In the genomic region with DNA sequence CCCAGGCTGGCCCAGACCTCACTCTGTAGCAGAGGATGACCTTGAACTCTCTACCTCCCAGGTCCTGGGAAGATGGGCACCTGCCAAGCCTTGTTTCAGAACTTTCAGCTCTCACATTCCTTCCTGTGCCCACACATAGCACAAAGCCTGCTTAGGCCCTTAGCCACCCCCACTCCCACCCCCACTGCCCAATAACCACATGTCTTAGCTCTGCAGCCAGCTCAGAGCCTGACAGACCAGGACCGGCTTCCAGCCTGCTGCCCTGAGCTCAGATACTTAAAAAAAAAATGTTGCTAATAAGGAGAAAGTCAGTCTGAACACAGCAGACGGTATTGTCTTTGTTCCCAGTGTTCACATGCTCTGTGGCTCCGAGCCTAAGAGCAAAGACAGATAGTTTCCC, we compare ENCODE assay signal across 12 mouse cellular contexts. TPM values are rescaled to one million over a fixed set of nuclear protein-coding genes. Genes with fewer than 3 reads are reported as not detected.
DNase-seq lines count a peak whose midpoint lies in the region; ATAC-seq lines count a peak whose summit lies in the region.
"Had no signal": no experiment of that assay in that cellular context is flagged by ENCODE, and none has a peak within 500 bp of the region (broad histone marks: within the 10 kb centered on the region; RNA-seq: fewer than 3 reads in every experiment).

No protein-coding gene starts in this region.

- peaks cover 3% of the 10 kb centered on the region; the same call in 1 of the 2 replicates for H3K27me3 ChIP-seq in hindbrain, embryonic 10.5 days (ENCODE audit: insufficient read depth, poor library complexity, severe bottlenecking)
- H3K27me3 ChIP-seq in hindbrain, embryonic 14.5 days (ENCODE audit: control insufficient read depth, insufficient read depth, low read length): no peaks in the 10 kb centered on the region
- peaks cover 10% of the 10 kb centered on the region; the same call in 1 of the 2 replicates for H3K27me3 ChIP-seq in liver, embryonic 13.5 days
- H3K27me3 ChIP-seq in liver, embryonic 11.5 days (replicated peaks; ENCODE audit: control insufficient read depth, insufficient read depth, low read length): no peaks in the 10 kb centered on the region
- no peaks in the 10 kb centered on the region for H3K27me3 ChIP-seq in intestine, embryonic 16.5 days (replicated peaks; ENCODE audit: control insufficient read depth, insufficient read depth, low read length)

- peaks cover 2% of the 10 kb centered on the region; the same call in 1 of the 2 replicates for H3K9me3 ChIP-seq in hindbrain, embryonic 10.5 days
- no peaks in the 10 kb centered on the region for H3K9me3 ChIP-seq in hindbrain, embryonic 14.5 days (ENCODE audit: control insufficient read depth, low read length)
- H3K9me3 ChIP-seq in liver, embryonic 13.5 days (replicated peaks): no peaks in the 10 kb centered on the region
- H3K9me3 ChIP-seq in liver, embryonic 11.5 days (ENCODE audit: control insufficient read depth, low read length): no peaks in the 10 kb centered on the region
- H3K9me3 ChIP-seq in intestine, embryonic 16.5 days (ENCODE audit: control insufficient read depth, low read length): no peaks in the 10 kb centered on the region

- ATAC-seq in hindbrain, embryonic 14.5 days (ENCODE audit: low FRiP score): no peak
- no peak for ATAC-seq in liver, embryonic 13.5 days (ENCODE audit: low read depth)
- ATAC-seq in liver, embryonic 11.5 days (replicated peaks; ENCODE audit: low FRiP score): no peak
- ATAC-seq in intestine, embryonic 16.5 days: peak; percentile 14; the same call in 1 of the 2 replicates

- no peak overlapping the region for H3K4me2 ChIP-seq in hindbrain, embryonic 14.5 days (replicated peaks)
- no peak overlapping the region for H3K4me2 ChIP-seq in liver, embryonic 13.5 days
- H3K4me2 ChIP-seq in liver, embryonic 11.5 days: no peak overlapping the region
- no peak overlapping the region for H3K4me2 ChIP-seq in intestine, embryonic 16.5 days (ENCODE audit: low read depth, low read length)

- H3K4me1 ChIP-seq in hindbrain, embryonic 10.5 days (replicated peaks): peaks cover 49% of the 10 kb centered on the region
- 0 out of 2 replicates have a peak, but pooled peaks cover 6% of the 10 kb centered on the region for H3K4me1 ChIP-seq in hindbrain, embryonic 14.5 days (replicated peaks; ENCODE audit: control insufficient read depth, insufficient read depth, low read length)
- H3K4me1 ChIP-seq in liver, embryonic 13.5 days (replicated peaks): peaks cover 67% of the 10 kb centered on the region
- H3K4me1 ChIP-seq in liver, embryonic 11.5 days (replicated peaks; ENCODE audit: control insufficient read depth, insufficient read depth, low read length): peaks cover 48% of the 10 kb centered on the region
- H3K4me1 ChIP-seq in intestine, embryonic 16.5 days (ENCODE audit: control insufficient read depth, insufficient read depth, low read length): peaks cover 4% of the 10 kb centered on the region; the same call in 1 of the 2 replicates

- peak overlapping the region; percentile 98; the same call in 1 of the 2 replicates for H3K27ac ChIP-seq in hindbrain, embryonic 10.5 days
- no peak overlapping the region for H3K27ac ChIP-seq in hindbrain, embryonic 14.5 days
- peak overlapping the region; percentile 40 for H3K27ac ChIP-seq in liver, embryonic 13.5 days
- H3K27ac ChIP-seq in liver, embryonic 11.5 days (ENCODE audit: low read depth, low read length): no peak overlapping the region; the same call in 1 of the 2 replicates
- H3K27ac ChIP-seq in intestine, embryonic 16.5 days (ENCODE audit: low read length): no peak overlapping the region

- DNase-seq in adrenal gland, postnatal 14 days: peak; percentile 44
- DNase-seq in adrenal gland, adult 8-10 months: no peak
- no peak for DNase-seq in hindbrain, embryonic 10.5 days (ENCODE audit: low spot score)
- no peak for DNase-seq in hindbrain, embryonic 14.5 days (ENCODE audit: low spot score)
- DNase-seq in liver, embryonic 13.5 days: no peak
- DNase-seq in liver, embryonic 11.5 days (ENCODE audit: low spot score): no peak
- DNase-seq in thymus, postnatal 36 days: no peak
- DNase-seq: cerebellum, adult 11 months; heart, postnatal 36 days; kidney, postnatal 25 days; thymus, adult 18-20 months had no signal

- no peak overlapping the region for H3K9ac ChIP-seq in hindbrain, embryonic 14.5 days
- H3K9ac ChIP-seq in liver, embryonic 13.5 days: no peak overlapping the region
- H3K9ac ChIP-seq in liver, embryonic 11.5 days (ENCODE audit: low read depth, low read length): no peak overlapping the region
- H3K9ac ChIP-seq in intestine, embryonic 16.5 days (ENCODE audit: low read depth, low read length): no peak overlapping the region

- peaks cover 17% of the 10 kb centered on the region for H3K36me3 ChIP-seq in hindbrain, embryonic 10.5 days
- H3K36me3 ChIP-seq in hindbrain, embryonic 14.5 days (replicated peaks; ENCODE audit: control insufficient read depth, insufficient read depth): peaks cover 9% of the 10 kb centered on the region
- H3K36me3 ChIP-seq in liver, embryonic 13.5 days: peaks cover 14% of the 10 kb centered on the region
- peaks cover 10% of the 10 kb centered on the region for H3K36me3 ChIP-seq in liver, embryonic 11.5 days (ENCODE audit: control insufficient read depth, insufficient read depth, low read length)
- H3K36me3 ChIP-seq in intestine, embryonic 16.5 days (ENCODE audit: control insufficient read depth, insufficient read depth, low read length): peaks cover 3% of the 10 kb centered on the region; the same call in 1 of the 2 replicates

- no peak overlapping the region for H3K4me3 ChIP-seq in hindbrain, embryonic 10.5 days
- no peak overlapping the region for H3K4me3 ChIP-seq in hindbrain, embryonic 14.5 days (replicated peaks; ENCODE audit: low read length)
- no peak overlapping the region for H3K4me3 ChIP-seq in liver, embryonic 13.5 days (replicated peaks)
- H3K4me3 ChIP-seq in liver, embryonic 11.5 days (ENCODE audit: low read depth, low read length): no peak overlapping the region
- no peak overlapping the region for H3K4me3 ChIP-seq in intestine, embryonic 16.5 days (ENCODE audit: low read length)

- 59% methylated on average over 3 of the region's 3 CpGs for WGBS in hindbrain, embryonic 10.5 days
- 42% methylated on average over 3 of the region's 3 CpGs for WGBS in hindbrain, embryonic 14.5 days
- 51% methylated on average over 3 of the region's 3 CpGs for WGBS in liver, embryonic 13.5 days (ENCODE audit: insufficient replicate concordance)
- 55% methylated on average over 3 of the region's 3 CpGs for WGBS in liver, embryonic 11.5 days
- 41% methylated on average over 3 of the region's 3 CpGs for WGBS in intestine, embryonic 16.5 days

RNA-seq across cellular contexts. Expression of gene Homer3, which starts 1.6 kb away (rescaled TPM):
- 21.3 and 25.0 TPM in 2 replicates for total RNA-seq in adrenal gland, postnatal 14 days (2021)
- total RNA-seq in adrenal gland, adult 8-10 months (2022): 10 to 100 TPM; 18.7 to 38.9 (median 29.2) TPM
- 107 and 108 TPM in 2 replicates for polyA plus RNA-seq in hindbrain, embryonic 10.5 days (2016; fragmentation: Nextera tagmentation; extraction: Ambion mirVana)
- polyA plus RNA-seq in hindbrain, embryonic 14.5 days (2014; fragmentation: Nextera tagmentation; extraction: Ambion mirVana): 23.5 and 25.1 TPM in 2 replicates
- polyA plus RNA-seq in liver, embryonic 13.5 days (2015; fragmentation: Nextera tagmentation; extraction: Ambion mirVana): 8.6 and 9.4 TPM in 2 replicates
- 33.9 and 37.9 TPM in 2 replicates for polyA plus RNA-seq in liver, embryonic 11.5 days (2014; fragmentation: Nextera tagmentation; extraction: Ambion mirVana)
- polyA plus RNA-seq in intestine, embryonic 16.5 days (2015; fragmentation: Nextera tagmentation; extraction: Ambion mirVana): 25.5 and 26.0 TPM in 2 replicates

RNA-seq across cellular contexts. Expression of gene Ddx49, which starts 21.3 kb away (rescaled TPM):
- 49.2 and 71.3 TPM in 2 replicates for total RNA-seq in adrenal gland, postnatal 14 days (2021)
- 10 to 100 TPM; 74.5 to 93.4 (median 86.3) TPM for total RNA-seq in adrenal gland, adult 8-10 months (2022)
- 54.4 and 54.8 TPM in 2 replicates for polyA plus RNA-seq in hindbrain, embryonic 10.5 days (2016; fragmentation: Nextera tagmentation; extraction: Ambion mirVana)
- polyA plus RNA-seq in hindbrain, embryonic 14.5 days (2014; fragmentation: Nextera tagmentation; extraction: Ambion mirVana): 41.8 and 42.5 TPM in 2 replicates
- polyA plus RNA-seq in liver, embryonic 13.5 days (2015; fragmentation: Nextera tagmentation; extraction: Ambion mirVana): 32.4 and 34.1 TPM in 2 replicates
- 56.5 and 59.1 TPM in 2 replicates for polyA plus RNA-seq in liver, embryonic 11.5 days (2014; fragmentation: Nextera tagmentation; extraction: Ambion mirVana)
- polyA plus RNA-seq in intestine, embryonic 16.5 days (2015; fragmentation: Nextera tagmentation; extraction: Ambion mirVana): 44.2 and 48.4 TPM in 2 replicates

RNA-seq across cellular contexts. Expression of gene Cope, which starts 21.3 kb away (rescaled TPM):
- 215 and 222 TPM in 2 replicates for total RNA-seq in adrenal gland, postnatal 14 days (2021)
- 100 to 1,000 TPM; 190 to 236 (median 226) TPM for total RNA-seq in adrenal gland, adult 8-10 months (2022)
- polyA plus RNA-seq in hindbrain, embryonic 10.5 days (2016; fragmentation: Nextera tagmentation; extraction: Ambion mirVana): 324 and 329 TPM in 2 replicates
- polyA plus RNA-seq in hindbrain, embryonic 14.5 days (2014; fragmentation: Nextera tagmentation; extraction: Ambion mirVana): 256 and 288 TPM in 2 replicates
- polyA plus RNA-seq in liver, embryonic 13.5 days (2015; fragmentation: Nextera tagmentation; extraction: Ambion mirVana): 170 and 197 TPM in 2 replicates
- polyA plus RNA-seq in liver, embryonic 11.5 days (2014; fragmentation: Nextera tagmentation; extraction: Ambion mirVana): 281 and 298 TPM in 2 replicates
- polyA plus RNA-seq in intestine, embryonic 16.5 days (2015; fragmentation: Nextera tagmentation; extraction: Ambion mirVana): 432 and 443 TPM in 2 replicates

RNA-seq across cellular contexts. Expression of gene Cers1, which starts 34.6 kb away (rescaled TPM):
- 1.9 and 2.9 TPM in 2 replicates for total RNA-seq in adrenal gland, postnatal 14 days (2021)
- 1 to 10 TPM; 2.8 to 5.3 (median 4.1) TPM for total RNA-seq in adrenal gland, adult 8-10 months (2022)
- polyA plus RNA-seq in hindbrain, embryonic 10.5 days (2016; fragmentation: Nextera tagmentation; extraction: Ambion mirVana): 3.0 and 7.3 TPM in 2 replicates
- 42.9 TPM in 2 replicates for polyA plus RNA-seq in hindbrain, embryonic 14.5 days (2014; fragmentation: Nextera tagmentation; extraction: Ambion mirVana)
- 0.15 and 0.30 TPM in 2 replicates for polyA plus RNA-seq in liver, embryonic 13.5 days (2015; fragmentation: Nextera tagmentation; extraction: Ambion mirVana)
- polyA plus RNA-seq in liver, embryonic 11.5 days (2014; fragmentation: Nextera tagmentation; extraction: Ambion mirVana): 1.1 and 1.2 TPM in 2 replicates
- 2.1 and 3.2 TPM in 2 replicates for polyA plus RNA-seq in intestine, embryonic 16.5 days (2015; fragmentation: Nextera tagmentation; extraction: Ambion mirVana)

RNA-seq across cellular contexts. Expression of gene Armc6, which starts 46.7 kb away (rescaled TPM):
- 11.3 and 13.4 TPM in 2 replicates for total RNA-seq in adrenal gland, postnatal 14 days (2021)
- total RNA-seq in adrenal gland, adult 8-10 months (2022): 10 to 100 TPM; 13.3 to 19.3 (median 16.0) TPM
- 39.7 and 40.9 TPM in 2 replicates for polyA plus RNA-seq in hindbrain, embryonic 10.5 days (2016; fragmentation: Nextera tagmentation; extraction: Ambion mirVana)
- 97.6 and 102 TPM in 2 replicates for polyA plus RNA-seq in hindbrain, embryonic 14.5 days (2014; fragmentation: Nextera tagmentation; extraction: Ambion mirVana)
- 17.4 and 18.9 TPM in 2 replicates for polyA plus RNA-seq in liver, embryonic 13.5 days (2015; fragmentation: Nextera tagmentation; extraction: Ambion mirVana)
- polyA plus RNA-seq in liver, embryonic 11.5 days (2014; fragmentation: Nextera tagmentation; extraction: Ambion mirVana): 34.8 and 35.0 TPM in 2 replicates
- polyA plus RNA-seq in intestine, embryonic 16.5 days (2015; fragmentation: Nextera tagmentation; extraction: Ambion mirVana): 25.1 and 29.0 TPM in 2 replicates

Comparison
In these comparisons a context has a peak if more than half of its experiments do, and no peak if none do; other contexts are left out.
1. H3K27ac ChIP-seq: peak in hindbrain, embryonic 10.5 days (single experiment) and liver, embryonic 13.5 days (single experiment); none in hindbrain, embryonic 14.5 days (single experiment), liver, embryonic 11.5 days (single experiment) and intestine, embryonic 16.5 days (single experiment).